ENCODE assay signal across 8 mouse cellular contexts in genomic region chr19:53312336-53312871, GRCm38 (mm10). TPM values are rescaled to one million over a fixed set of nuclear protein-coding genes. Genes with fewer than 3 reads are reported as not detected.
DNase-seq lines count a peak whose midpoint lies in the region; ATAC-seq and TF ChIP-seq lines count a peak whose summit lies in the region.

No protein-coding gene starts in this region.

- peak overlapping the region; percentile 91 for H3K9ac ChIP-seq in embryonic facial prominence, embryonic 11.5 days (replicated peaks; ENCODE audit: low read length)
- peak overlapping the region; percentile 84 for H3K9ac ChIP-seq in liver, adult 2 months (ENCODE audit: low read depth, low read length)
- H3K9ac ChIP-seq in stomach, embryonic 14.5 days (replicated peaks; ENCODE audit: low read depth, low read length) = peak overlapping the region; percentile 67

- H3K36me3 ChIP-seq in embryonic facial prominence, embryonic 11.5 days (replicated peaks; ENCODE audit: control insufficient read depth, insufficient read depth, low read depth, low read length) = no peaks in the 10 kb centered on the region
- no peaks in the 10 kb centered on the region for H3K36me3 ChIP-seq in liver, adult 2 months (ENCODE audit: control insufficient read depth, insufficient read depth, low read length)
- no peaks in the 10 kb centered on the region for H3K36me3 ChIP-seq in myocyte (ENCODE audit: control insufficient read depth, insufficient read depth)
- no peaks in the 10 kb centered on the region for H3K36me3 ChIP-seq in stomach, embryonic 14.5 days (ENCODE audit: control insufficient read depth, insufficient read depth, low read length)

- WGBS in embryonic facial prominence, embryonic 11.5 days = under 1% methylated on average over 18 of the region's 26 CpGs
- WGBS in liver, adult 2 months = under 1% methylated on average over 26 of the region's 26 CpGs
- WGBS in stomach, embryonic 14.5 days = 0% methylated on average over 25 of the region's 26 CpGs

- no peak for ATAC-seq in embryonic facial prominence, embryonic 11.5 days (replicated peaks; ENCODE audit: insufficient number of reproducible peaks, low FRiP score, low TSS enrichment, low read depth)
- ATAC-seq in stomach, embryonic 14.5 days (ENCODE audit: insufficient number of reproducible peaks, insufficient read depth, low FRiP score, low read depth) = no peak

- TF ChIP-seq POLR2A in liver, adult 2 months (IDR thresholded peaks at IDR 0.05; ENCODE audit: extremely low read depth, insufficient read depth, low read length) = 0 out of 2 replicates have a peak, but pooled peaks have one; percentile 30
- peak; percentile 38 for TF ChIP-seq POLR2A in myocyte (IDR thresholded peaks at IDR 0.05; ENCODE audit: insufficient read length, low read depth)

- no peaks in the 10 kb centered on the region for H3K4me1 ChIP-seq in embryonic facial prominence, embryonic 11.5 days (ENCODE audit: control insufficient read depth, insufficient read depth, low read length)
- H3K4me1 ChIP-seq in liver, adult 2 months (ENCODE audit: control insufficient read depth, insufficient read depth, low read length) = no peaks in the 10 kb centered on the region
- H3K4me1 ChIP-seq in stomach, embryonic 14.5 days (ENCODE audit: control insufficient read depth, insufficient read depth, low read length) = peaks cover 14% of the 10 kb centered on the region; the same call in 1 of the 2 replicates

- no peaks in the 10 kb centered on the region for H3K9me3 ChIP-seq in embryonic facial prominence, embryonic 11.5 days (replicated peaks; ENCODE audit: control insufficient read depth, low read length)
- H3K9me3 ChIP-seq in stomach, embryonic 14.5 days (ENCODE audit: control insufficient read depth, low read depth, low read length) = no peaks in the 10 kb centered on the region

- peak overlapping the region; percentile 89 for H3K27ac ChIP-seq in embryonic facial prominence, embryonic 11.5 days (replicated peaks; ENCODE audit: low read depth, low read length)
- H3K27ac ChIP-seq in liver, adult 2 months (replicated peaks; ENCODE audit: insufficient read depth, low read depth, low read length) = peak overlapping the region; percentile 94
- H3K27ac ChIP-seq in stomach, embryonic 14.5 days (ENCODE audit: low read length) = peak overlapping the region; percentile 97

- peaks cover 7% of the 10 kb centered on the region; the same call in 1 of the 2 replicates for H3K79me2 ChIP-seq in liver, adult 2 months (ENCODE audit: control insufficient read depth, insufficient read depth, low read length)
- peaks cover 5% of the 10 kb centered on the region for H3K79me2 ChIP-seq in myocyte (ENCODE audit: control insufficient read depth, insufficient read depth)

- DNase-seq in 3T3-L1 (ENCODE audit: low read depth, low spot score) (peak; percentile 69), ZHBTc4 (ENCODE audit: low read depth, low spot score) (peak; percentile 50)
- peak; percentile 64 for DNase-seq in embryonic facial prominence, embryonic 11.5 days (ENCODE audit: low spot score)
- DNase-seq in heart, adult 8-10 months (ENCODE audit: low spot score) = peak; percentile 60
- DNase-seq in kidney, adult 9 months = peak; percentile 48
- DNase-seq in liver, adult 2 months (ENCODE audit: extremely low read depth, low read depth, low spot score) = peak; percentile 54

- peak overlapping the region; percentile 53 for H3ac ChIP-seq in myocyte (ENCODE audit: control insufficient read depth, insufficient read length)

- H3K4me2 ChIP-seq in embryonic facial prominence, embryonic 11.5 days (ENCODE audit: low read depth, low read length) = peak overlapping the region; percentile 95
- peak overlapping the region; percentile 84 for H3K4me2 ChIP-seq in myocyte (ENCODE audit: low read depth)
- peak overlapping the region; percentile 97 for H3K4me2 ChIP-seq in stomach, embryonic 14.5 days (replicated peaks; ENCODE audit: low read depth, low read length)

- no peak for TF ChIP-seq CTCF in liver, adult 2 months (IDR thresholded peaks at IDR 0.05; ENCODE audit: low read depth, low read length)

- peak overlapping the region; percentile 94 for H3K4me3 ChIP-seq in embryonic facial prominence, embryonic 11.5 days (ENCODE audit: low read depth, low read length)
- H3K4me3 ChIP-seq in liver, adult 2 months (ENCODE audit: insufficient read depth, low read depth, low read length) = peak overlapping the region; percentile 83
- peak overlapping the region; percentile 93 for H3K4me3 ChIP-seq in myocyte
- peak overlapping the region; percentile 74 for H3K4me3 ChIP-seq in stomach, embryonic 14.5 days (ENCODE audit: low read depth, low read length)

- no peaks in the 10 kb centered on the region for H3K27me3 ChIP-seq in embryonic facial prominence, embryonic 11.5 days (ENCODE audit: control insufficient read depth, insufficient read depth, low read length)
- H3K27me3 ChIP-seq in liver, adult 2 months (ENCODE audit: control insufficient read depth, insufficient read depth, low read length) = no peaks in the 10 kb centered on the region
- H3K27me3 ChIP-seq in myocyte (ENCODE audit: control insufficient read depth, insufficient read depth, insufficient read length) = no peaks in the 10 kb centered on the region
- no peaks in the 10 kb centered on the region for H3K27me3 ChIP-seq in stomach, embryonic 14.5 days (ENCODE audit: control insufficient read depth, insufficient read depth, low read length)

TF ChIP-seq in myocyte, 11 proteins besides CTCF, POLR2A, EP300 and RAD21:
- TF ChIP-seq SRF (IDR thresholded peaks at IDR 0.05; ENCODE audit: control insufficient read depth, insufficient read length, low read depth) (no peak), MYOG (IDR thresholded peaks at IDR 0.05; ENCODE audit: control insufficient read depth in 1 of 3, insufficient read depth in 1 of 3, insufficient read length in 2 of 3, low read depth in 2 of 3) (no peak), TCF3 (IDR thresholded peaks at IDR 0.05; ENCODE audit: insufficient read length, low read depth) (no peak), POLR2AphosphoS2 (IDR thresholded peaks at IDR 0.05; ENCODE audit: insufficient read length, low read depth) (no peak), REST (IDR thresholded peaks at IDR 0.05; ENCODE audit: insufficient read depth, insufficient read length) (no peak), CEBPB (IDR thresholded peaks at IDR 0.05; ENCODE audit: insufficient read depth, poor library complexity, severe bottlenecking) (no peak), MYOD1 (IDR thresholded peaks at IDR 0.05; ENCODE audit: control insufficient read depth in 1 of 3, insufficient read length in 2 of 3, low read depth in 2 of 3) (no peak), E2F4 (IDR thresholded peaks at IDR 0.05; ENCODE audit: insufficient read depth) (no peak), MAX (IDR thresholded peaks at IDR 0.05; ENCODE audit: low read depth) (no peak), TCF12 (IDR thresholded peaks at IDR 0.05; ENCODE audit: insufficient read depth, poor library complexity, severe bottlenecking) (no peak), USF1 (IDR thresholded peaks at IDR 0.05; ENCODE audit: low read depth) (no peak)

RNA-seq across cellular contexts. Expression of gene Mxi1, which starts 2.1 kb away (rescaled TPM):
- polyA plus RNA-seq in embryonic facial prominence, embryonic 11.5 days (2014; fragmentation: Nextera tagmentation; extraction: Ambion mirVana) = 42.8 and 49.0 TPM in 2 replicates
- total RNA-seq in heart, adult 8-10 months (2022) = 10 to 100 TPM; 38.7 to 49.2 (median 46.0) TPM
- 16.0 and 16.1 TPM in 2 replicates for total RNA-seq in liver, adult 2 months (2014; rRNA removed)
- polyA plus RNA-seq in liver, adult 2 months (2012; rRNA removed) = 11.8 and 15.7 TPM in 2 replicates
- 11.9 TPM for polyA plus RNA-seq in myocyte (2012; fragmentation: generic; extraction: Trizol)
- 29.3 and 30.3 TPM in 2 replicates for polyA plus RNA-seq in stomach, embryonic 14.5 days (2014; fragmentation: Nextera tagmentation; extraction: Ambion mirVana)

RNA-seq across cellular contexts. Expression of gene Gm10197, which starts 59.2 kb away (rescaled TPM):
- polyA plus RNA-seq in embryonic facial prominence, embryonic 11.5 days (2014; fragmentation: Nextera tagmentation; extraction: Ambion mirVana) = 2.4 TPM in 1 of 2 replicates, not detected in the other
- not detected for total RNA-seq in heart, adult 8-10 months (2022)
- total RNA-seq in liver, adult 2 months (2014; rRNA removed) = not detected in 2 replicates
- polyA plus RNA-seq in liver, adult 2 months (2012; rRNA removed) = not detected in 2 replicates
- polyA plus RNA-seq in myocyte (2012; fragmentation: generic; extraction: Trizol) = not detected
- polyA plus RNA-seq in stomach, embryonic 14.5 days (2014; fragmentation: Nextera tagmentation; extraction: Ambion mirVana) = not detected in 2 replicates
